Mouse (Mus musculus): Measurements from ENCODE around the gene Foxs1. TPM values are rescaled to one million over a fixed set of nuclear protein-coding genes. Genes with fewer than 3 reads are reported as not detected.

Gene Foxs1
- polyA plus RNA-seq, 1 experiment from 2014 or later, result 2.4 TPM

GRCm38 (mm10) chr2:152926896-152927295 lies 6.1 kb downstream of the Foxs1 start:
- WGBS, result 79% methylated on average over 9 of the region's 9 CpGs
- Histone ChIP-seq H3K27ac (replicated peaks) (no peak overlapping the region), H3K4me1 (peaks cover 3% of the 10 kb centered on the region; the same call in 1 of the 2 replicates), H3K9me3 (no peaks in the 10 kb centered on the region), H3K9ac (replicated peaks) (no peak overlapping the region), H3K4me2 (replicated peaks) (no peak overlapping the region), H3K27me3 (peaks cover 14% of the 10 kb centered on the region), H3K36me3 (no peaks in the 10 kb centered on the region), H3K4me3 (no peak overlapping the region)
- ATAC-seq (ENCODE audit: low FRiP score, low read depth), result no peak

GRCm38 (mm10) chr2:152925189-152925872 lies 7.7 kb downstream of the Foxs1 start:
- Histone ChIP-seq H3K4me2 (replicated peaks) (no peak overlapping the region), H3K9me3 (no peaks in the 10 kb centered on the region), H3K27ac (replicated peaks) (no peak overlapping the region), H3K4me3 (no peak overlapping the region), H3K9ac (replicated peaks) (no peak overlapping the region), H3K27me3 (peaks cover 9% of the 10 kb centered on the region; the same call in 1 of the 2 replicates), H3K36me3 (no peaks in the 10 kb centered on the region), H3K4me1 (peaks cover 3% of the 10 kb centered on the region; the same call in 1 of the 2 replicates)
- 62% methylated on average over 11 of the region's 11 CpGs for WGBS
- no peak for ATAC-seq (ENCODE audit: low FRiP score, low read depth)

GRCm38 (mm10) chr2:152924543-152924942 lies 8.5 kb downstream of the Foxs1 start:
- Histone ChIP-seq H3K9ac (replicated peaks) (no peak overlapping the region), H3K4me2 (replicated peaks) (no peak overlapping the region), H3K36me3 (no peaks in the 10 kb centered on the region), H3K27me3 (peaks cover 3% of the 10 kb centered on the region; the same call in 1 of the 2 replicates), H3K9me3 (no peaks in the 10 kb centered on the region), H3K4me3 (no peak overlapping the region), H3K27ac (replicated peaks) (no peak overlapping the region), H3K4me1 (peaks cover 3% of the 10 kb centered on the region; the same call in 1 of the 2 replicates)
- ATAC-seq (ENCODE audit: low FRiP score, low read depth), result no peak
- WGBS, result 90% methylated on average over 5 of the region's 5 CpGs

- Histone ChIP-seq H3K36me3 (no peaks in the 10 kb centered on the region), H3K9me3 (no peaks in the 10 kb centered on the region), H3K27ac (replicated peaks) (no peak overlapping the region), H3K9ac (replicated peaks) (no peak overlapping the region), H3K4me1 (peaks cover 3% of the 10 kb centered on the region; the same call in 1 of the 2 replicates), H3K4me2 (replicated peaks) (no peak overlapping the region), H3K27me3 (peaks cover 3% of the 10 kb centered on the region; the same call in 1 of the 2 replicates), H3K4me3 (no peak overlapping the region)
- ATAC-seq (ENCODE audit: low FRiP score, low read depth), result no peak
- WGBS, result 50% methylated on average over 8 of the region's 8 CpGs
These were observed 8.9 kb downstream of the Foxs1 start for GRCm38 (mm10) chr2:152924128-152924527.

GRCm38 (mm10) chr2:152923621-152924020 lies 9.4 kb downstream of the Foxs1 start:
- Histone ChIP-seq H3K9me3 (no peaks in the 10 kb centered on the region), H3K27me3 (peaks cover 2% of the 10 kb centered on the region; the same call in 1 of the 2 replicates), H3K4me3 (no peak overlapping the region), H3K4me2 (replicated peaks) (no peak overlapping the region), H3K27ac (replicated peaks) (no peak overlapping the region), H3K36me3 (no peaks in the 10 kb centered on the region), H3K4me1 (peaks cover 3% of the 10 kb centered on the region; the same call in 1 of the 2 replicates), H3K9ac (replicated peaks) (no peak overlapping the region)
- ATAC-seq (ENCODE audit: low FRiP score, low read depth), result no peak
- WGBS, result 81% methylated on average over 3 of the region's 3 CpGs

GRCm38 (mm10) chr2:152922376-152922775 lies 10.6 kb downstream of the Foxs1 start:
- no peak overlapping the region for H3K4me3 ChIP-seq
- no peak overlapping the region for H3K4me2 ChIP-seq (replicated peaks)
- H3K9me3 ChIP-seq, result no peaks in the 10 kb centered on the region
- H3K27ac ChIP-seq (replicated peaks), result no peak overlapping the region
- H3K9ac ChIP-seq (replicated peaks), result no peak overlapping the region
- no peak for ATAC-seq (ENCODE audit: low FRiP score, low read depth)
- H3K27me3 ChIP-seq, result peaks cover 7% of the 10 kb centered on the region; the same call in 1 of the 2 replicates
- peaks cover 7% of the 10 kb centered on the region; the same call in 1 of the 2 replicates for H3K4me1 ChIP-seq
- 47% methylated on average over 7 of the region's 7 CpGs for WGBS
- no peaks in the 10 kb centered on the region for H3K36me3 ChIP-seq

GRCm38 (mm10) chr2:152917671-152918070 lies 15.3 kb downstream of the Foxs1 start:
- WGBS, result 57% methylated on average over 9 of the region's 9 CpGs
- Histone ChIP-seq H3K4me2 (replicated peaks) (no peak overlapping the region), H3K4me1 (peaks cover 13% of the 10 kb centered on the region; the same call in 1 of the 2 replicates), H3K4me3 (no peak overlapping the region), H3K27ac (replicated peaks) (no peak overlapping the region), H3K9me3 (no peaks in the 10 kb centered on the region), H3K27me3 (peaks cover 32% of the 10 kb centered on the region), H3K9ac (replicated peaks) (no peak overlapping the region), H3K36me3 (no peaks in the 10 kb centered on the region)
- no peak for ATAC-seq (ENCODE audit: low FRiP score, low read depth)

GRCm38 (mm10) chr2:152916111-152916510 lies 16.9 kb downstream of the Foxs1 start:
- Histone ChIP-seq H3K36me3 (no peaks in the 10 kb centered on the region), H3K4me3 (no peak overlapping the region), H3K4me1 (peaks cover 10% of the 10 kb centered on the region; the same call in 1 of the 2 replicates), H3K27me3 (peaks cover 48% of the 10 kb centered on the region), H3K4me2 (replicated peaks) (no peak overlapping the region), H3K9ac (replicated peaks) (no peak overlapping the region), H3K27ac (replicated peaks) (no peak overlapping the region), H3K9me3 (no peaks in the 10 kb centered on the region)
- WGBS, result 60% methylated on average over 5 of the region's 5 CpGs
- no peak for ATAC-seq (ENCODE audit: low FRiP score, low read depth)

- ATAC-seq (ENCODE audit: low FRiP score, low read depth), result no peak
- H3K27me3 ChIP-seq, result peaks cover 54% of the 10 kb centered on the region
- peaks cover 10% of the 10 kb centered on the region; the same call in 1 of the 2 replicates for H3K4me1 ChIP-seq
- H3K4me2 ChIP-seq (replicated peaks), result no peak overlapping the region
- no peak overlapping the region for H3K27ac ChIP-seq (replicated peaks)
- no peaks in the 10 kb centered on the region for H3K36me3 ChIP-seq
- 69% methylated on average over 4 of the region's 4 CpGs for WGBS
- H3K9ac ChIP-seq (replicated peaks), result no peak overlapping the region
- H3K9me3 ChIP-seq, result no peaks in the 10 kb centered on the region
- no peak overlapping the region for H3K4me3 ChIP-seq
These were observed 17.6 kb downstream of the Foxs1 start for GRCm38 (mm10) chr2:152915453-152915852.

- no peaks in the 10 kb centered on the region for H3K36me3 ChIP-seq
- no peaks in the 10 kb centered on the region for H3K9me3 ChIP-seq
- H3K27ac ChIP-seq (replicated peaks), result no peak overlapping the region
- peak overlapping the region; percentile 37; the same call in 1 of the 2 replicates for H3K9ac ChIP-seq (replicated peaks)
- peak; percentile 67; the same call in 1 of the 2 replicates for ATAC-seq (ENCODE audit: low FRiP score, low read depth)
- 5% methylated on average over 18 of the region's 18 CpGs for WGBS
- H3K4me2 ChIP-seq (replicated peaks), result peak overlapping the region; percentile 42
- peaks cover 57% of the 10 kb centered on the region for H3K27me3 ChIP-seq
- peaks cover 10% of the 10 kb centered on the region; the same call in 1 of the 2 replicates for H3K4me1 ChIP-seq
- H3K4me3 ChIP-seq, result peak overlapping the region; percentile 19; the same call in 1 of the 2 replicates
These were observed 18.5 kb downstream of the Foxs1 start for GRCm38 (mm10) chr2:152914310-152915120.

- Histone ChIP-seq H3K27me3 (peaks cover 53% of the 10 kb centered on the region), H3K9me3 (no peaks in the 10 kb centered on the region)
- WGBS, result 38% methylated on average over 7 of the region's 7 CpGs
These were observed 19.5 kb downstream of the Foxs1 start for GRCm38 (mm10) chr2:152913471-152913870.

GRCm38 (mm10) chr2:152911432-152911831 lies 21.6 kb downstream of the Foxs1 start:
- Histone ChIP-seq H3K4me2 (replicated peaks) (no peak overlapping the region), H3K27me3 (peaks cover 50% of the 10 kb centered on the region), H3K4me1 (peaks cover 16% of the 10 kb centered on the region; the same call in 1 of the 2 replicates), H3K4me3 (no peak overlapping the region), H3K27ac (replicated peaks) (no peak overlapping the region), H3K9me3 (no peaks in the 10 kb centered on the region), H3K36me3 (no peaks in the 10 kb centered on the region), H3K9ac (replicated peaks) (no peak overlapping the region)
- no peak for ATAC-seq (ENCODE audit: low FRiP score, low read depth)
- 33% methylated on average over 6 of the region's 6 CpGs for WGBS

More at GRCm38 (mm10) chr2:152913471-152913870, 19.5 kb downstream of the Foxs1 start:
- Histone ChIP-seq H3K4me1 (peaks cover 10% of the 10 kb centered on the region; the same call in 1 of the 2 replicates), H3K36me3 (no peaks in the 10 kb centered on the region), H3K4me3 (no peak overlapping the region), H3K4me2 (replicated peaks) (no peak overlapping the region), H3K27ac (replicated peaks) (no peak overlapping the region), H3K9ac (replicated peaks) (no peak overlapping the region)
- ATAC-seq (ENCODE audit: low FRiP score, low read depth), result no peak
